Mouse (Mus musculus): ENCODE data around the gene Inafm1. TPM values are rescaled to one million over a fixed set of nuclear protein-coding genes. Genes with fewer than 3 reads are reported as not detected.
A peak's percentile ranks its signal among the peaks of the same experiment; 100 is the strongest.
"Not testable (repeated sequence)": the region's sequence is repeated elsewhere in the genome, so short reads cannot be mapped to it uniquely, and the experiment has no call there.

The Inafm1 gene
- total RNA-seq, 2 experiments from 2014 or later, result 4.3 TPM; not detected in 1

DNA sequence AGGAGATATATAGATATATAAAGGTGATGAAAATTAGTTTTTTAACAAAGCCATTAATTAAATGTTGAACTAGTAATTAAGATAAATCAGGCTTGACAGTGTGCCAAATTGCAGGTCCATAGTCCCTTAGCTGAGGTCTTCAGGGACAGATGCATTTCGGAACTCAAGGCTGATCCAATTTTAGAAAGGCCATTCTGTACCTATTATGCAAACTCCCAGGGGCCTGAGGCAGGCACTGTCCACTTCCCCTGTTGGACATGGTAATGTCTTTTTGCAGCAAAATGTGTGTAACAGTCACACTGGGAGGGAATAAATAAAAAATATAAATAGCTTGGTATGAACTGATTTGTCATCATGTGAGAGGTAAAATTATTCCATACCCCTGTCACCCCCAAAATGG lies 2.3 kb downstream of the Inafm1 start:
- ATAC-seq (replicated peaks; ENCODE audit: low FRiP score, poor library complexity, severe bottlenecking), result no peak

DNA sequence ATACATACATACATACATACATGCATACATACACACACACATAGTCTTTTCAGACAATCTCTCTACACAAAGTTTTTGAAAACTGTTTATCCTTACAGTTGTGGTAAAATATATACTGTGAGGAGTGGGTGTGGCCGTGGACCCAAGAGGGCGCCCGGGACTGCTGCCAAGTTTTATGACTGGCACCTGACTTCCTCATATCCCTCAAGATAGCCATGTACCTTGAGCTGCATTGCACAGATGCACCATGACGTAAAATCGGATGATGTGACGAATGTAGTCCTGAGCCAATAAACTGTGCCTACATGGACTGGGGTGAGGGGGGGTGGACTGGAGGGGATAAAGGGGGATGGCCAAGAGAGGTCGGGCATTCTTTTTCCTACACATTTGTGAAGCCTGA lies 6.8 kb downstream of the Inafm1 start:
- not testable (repeated sequence) for ATAC-seq (replicated peaks; ENCODE audit: low FRiP score, poor library complexity, severe bottlenecking)

DNA sequence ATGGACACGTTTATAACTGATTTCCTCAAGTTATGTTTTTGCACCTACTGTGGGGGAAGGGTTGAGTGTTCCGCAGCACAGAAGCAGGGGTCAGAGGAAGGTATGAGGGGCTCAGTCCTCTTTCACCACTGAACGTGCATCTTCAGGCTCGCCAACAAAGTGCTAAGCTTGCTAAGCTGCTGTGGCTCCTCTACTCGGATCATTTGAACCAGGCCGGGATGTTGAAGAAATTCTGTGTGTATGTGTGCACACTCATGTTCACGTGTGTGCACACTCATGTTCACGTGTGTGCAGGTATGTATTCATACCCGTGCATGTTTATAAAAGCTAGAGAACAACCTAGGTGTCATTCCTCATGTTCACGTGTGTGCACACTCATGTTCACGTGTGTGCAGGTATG lies 7.6 kb downstream of the Inafm1 start:
- ATAC-seq (replicated peaks; ENCODE audit: low FRiP score, poor library complexity, severe bottlenecking), result no peak

DNA sequence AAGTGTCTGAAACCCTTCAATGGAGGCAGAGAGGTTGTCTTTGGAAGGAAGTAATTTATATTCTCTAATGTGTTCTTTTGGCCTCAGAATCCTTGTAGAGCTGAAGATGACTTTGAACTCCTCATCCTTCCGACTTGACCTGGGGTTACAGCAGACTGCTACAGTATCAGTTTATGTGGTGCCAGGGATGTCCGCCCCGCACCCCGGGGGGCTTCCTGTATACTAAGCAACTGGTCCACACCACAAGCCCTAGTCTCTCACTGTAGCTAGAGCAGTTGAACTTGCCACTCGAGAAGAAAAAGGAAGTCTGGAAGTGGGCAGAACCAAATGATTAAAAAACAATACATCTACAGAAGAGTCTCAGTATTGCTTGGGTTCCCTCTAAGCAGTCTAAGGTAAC lies 9.6 kb downstream of the Inafm1 start:
- no peak for ATAC-seq (replicated peaks; ENCODE audit: low FRiP score, poor library complexity, severe bottlenecking)

DNA sequence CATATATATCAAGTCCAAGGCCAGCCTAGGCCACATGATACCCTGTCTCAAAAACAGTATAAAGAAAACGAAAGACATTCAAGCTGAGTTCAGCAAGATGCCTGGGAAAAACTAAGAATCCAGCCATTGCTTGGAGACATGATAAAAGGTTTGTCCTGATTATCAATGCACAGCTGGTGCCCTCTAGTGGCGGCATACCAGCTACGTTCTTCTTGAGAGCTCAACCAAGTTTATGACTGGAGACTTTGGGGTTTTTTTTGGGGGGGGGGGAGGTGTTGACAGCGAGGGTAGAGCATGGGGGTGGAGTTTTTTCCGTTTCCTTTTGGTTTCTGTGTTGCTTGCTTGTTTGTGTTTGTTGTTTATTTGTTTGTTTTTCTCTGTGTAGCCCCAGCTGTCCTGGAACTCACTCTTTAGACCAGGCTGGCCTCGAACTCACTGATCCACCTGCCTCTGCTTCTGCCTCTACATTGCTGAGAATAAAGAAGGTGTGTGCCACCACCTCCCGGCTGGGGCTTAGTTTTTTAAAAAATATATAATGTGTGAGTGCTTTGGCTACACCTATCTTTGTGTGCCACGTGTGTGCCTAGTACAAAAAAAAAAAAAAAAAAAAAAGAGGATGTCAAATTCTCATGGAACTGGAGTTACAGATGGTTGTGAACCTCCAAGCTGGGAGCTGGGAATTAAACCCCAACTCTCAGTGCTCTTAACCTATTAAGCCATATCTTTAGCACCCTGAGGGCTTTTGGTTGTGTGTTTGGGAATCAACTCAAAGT lies 10.2 kb downstream of the Inafm1 start:
- peak; percentile 82 for ATAC-seq (replicated peaks; ENCODE audit: low FRiP score, poor library complexity, severe bottlenecking)

DNA sequence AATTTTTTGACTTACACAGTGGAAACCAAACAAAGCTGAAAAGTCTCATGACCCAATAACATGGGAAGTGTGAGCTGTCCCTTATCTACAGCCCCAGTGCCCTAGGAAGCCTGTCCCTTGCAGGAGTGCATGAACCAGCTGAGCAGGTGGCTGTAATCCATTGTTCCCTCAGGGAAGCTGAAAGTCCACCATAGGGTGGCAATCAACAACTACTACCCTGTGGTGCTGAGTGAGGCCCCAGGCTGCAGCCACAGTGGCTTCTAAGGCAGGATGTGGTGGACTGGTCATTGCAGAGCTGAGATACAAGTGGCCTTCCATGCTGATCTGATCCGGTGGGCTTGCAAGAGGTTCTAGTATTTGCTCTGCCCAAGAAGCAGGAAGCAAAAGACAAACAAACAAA lies 12.3 kb downstream of the Inafm1 start:
- ATAC-seq (replicated peaks; ENCODE audit: low FRiP score, poor library complexity, severe bottlenecking), result no peak

DNA sequence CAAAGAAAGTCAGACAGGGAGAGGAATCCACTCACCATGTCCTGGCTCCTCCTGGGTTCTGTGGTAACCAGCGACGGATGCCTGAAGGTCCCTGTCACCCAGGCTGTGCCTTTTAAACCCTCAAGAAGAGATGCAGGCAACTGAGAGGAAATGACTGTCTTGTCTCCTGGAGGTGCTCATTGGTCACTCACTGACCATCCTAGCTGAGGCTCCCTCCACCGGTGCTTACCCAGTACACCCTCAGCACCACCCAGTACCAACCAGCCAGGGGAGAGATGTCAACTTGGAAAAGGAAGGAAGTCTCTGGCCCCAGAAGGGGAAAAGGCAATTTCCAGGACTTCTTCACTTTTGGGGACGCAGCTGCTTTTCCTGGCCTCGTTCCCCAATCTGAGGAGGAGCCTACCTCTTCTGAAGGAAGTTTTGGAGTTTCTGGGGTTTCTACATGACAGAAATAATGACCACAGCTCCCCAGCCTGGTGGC lies 14.3 kb downstream of the Inafm1 start, which contains the start of gene C5ar1:
Gene C5ar1 (minus strand): TSS at position 431 of the 481 bp plus-strand sequence.
- no peak for ATAC-seq (replicated peaks; ENCODE audit: low FRiP score, poor library complexity, severe bottlenecking)

DNA sequence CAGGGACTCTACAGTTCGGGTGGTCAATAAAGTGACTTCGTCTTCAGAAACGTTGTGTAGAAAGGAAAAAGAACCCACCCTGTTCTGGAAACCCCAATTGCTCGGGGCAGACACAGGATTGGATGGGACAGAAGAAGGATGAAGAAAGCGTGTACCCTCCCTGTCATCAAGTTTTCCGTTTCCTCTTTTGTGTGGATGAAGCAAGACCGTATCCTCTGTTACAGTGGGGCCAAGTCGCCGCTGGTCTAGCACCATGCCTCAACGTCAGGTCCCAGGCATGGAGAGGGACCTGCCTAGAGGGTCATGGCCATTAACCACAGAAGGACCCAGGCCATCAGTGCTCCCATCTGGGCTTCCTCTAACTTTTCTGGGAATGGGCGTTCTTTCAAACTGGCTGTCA lies 15.6 kb downstream of the Inafm1 start:
- no peak for ATAC-seq (replicated peaks; ENCODE audit: low FRiP score, poor library complexity, severe bottlenecking)

DNA sequence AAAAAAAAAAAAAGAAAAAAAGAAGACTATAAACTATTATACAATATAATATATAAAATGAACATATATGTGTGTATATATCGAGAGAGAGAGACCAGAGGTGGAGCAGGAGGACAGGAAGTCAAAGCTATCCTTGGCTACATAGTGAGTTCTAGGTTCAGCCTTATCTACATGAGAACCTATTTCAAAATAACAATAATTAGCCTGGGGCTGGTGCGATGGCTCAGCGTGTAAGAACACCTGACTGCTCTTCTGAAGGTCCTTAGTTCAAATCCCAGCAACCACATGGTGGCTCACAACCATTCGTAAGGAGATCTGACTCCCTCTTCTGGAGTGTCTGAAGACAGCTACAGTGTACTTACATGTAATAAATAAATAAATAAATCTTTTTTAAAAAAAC lies 17.5 kb downstream of the Inafm1 start:
- ATAC-seq (replicated peaks; ENCODE audit: low FRiP score, poor library complexity, severe bottlenecking), result not testable (repeated sequence)

DNA sequence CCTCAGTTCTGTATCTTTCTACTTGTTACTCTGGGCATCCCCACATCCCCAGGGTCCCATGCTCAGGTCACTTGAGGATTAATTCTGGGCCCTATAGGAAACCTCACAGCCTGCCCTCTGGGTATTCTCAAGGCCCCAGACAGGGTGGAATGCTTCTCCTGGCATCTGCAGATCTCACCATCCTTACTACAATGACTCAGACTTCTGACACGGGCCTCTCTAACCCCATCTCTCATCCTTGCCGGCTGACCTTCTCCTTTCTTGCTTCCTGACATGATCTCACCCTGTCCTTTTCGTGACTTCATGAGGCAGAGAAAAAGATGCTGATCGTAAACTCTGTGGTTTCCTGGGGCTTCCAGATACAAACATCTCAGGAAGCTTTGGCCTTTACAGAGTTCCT lies 19.2 kb downstream of the Inafm1 start:
- ATAC-seq (replicated peaks; ENCODE audit: low FRiP score, poor library complexity, severe bottlenecking), result no peak

DNA sequence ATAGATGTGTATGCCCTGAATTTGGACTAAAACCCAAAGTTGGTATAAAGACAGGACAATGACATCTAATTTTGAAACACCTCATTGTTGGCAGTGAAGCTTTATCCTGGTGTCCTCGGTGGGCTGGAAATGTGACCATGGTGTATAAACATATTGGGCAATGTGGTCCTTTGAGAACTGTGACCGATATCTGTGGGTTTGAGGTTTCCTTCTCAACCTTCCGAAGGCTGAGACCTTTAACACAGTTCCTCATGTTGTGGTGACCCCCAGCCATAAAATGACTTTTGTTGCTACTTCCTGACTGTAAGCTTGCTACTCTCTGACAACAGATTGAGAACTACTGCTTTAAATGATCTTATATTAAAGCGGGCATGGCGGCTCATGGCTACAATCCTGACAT lies 22.7 kb downstream of the Inafm1 start:
- ATAC-seq (replicated peaks; ENCODE audit: low FRiP score, poor library complexity, severe bottlenecking), result no peak

DNA sequence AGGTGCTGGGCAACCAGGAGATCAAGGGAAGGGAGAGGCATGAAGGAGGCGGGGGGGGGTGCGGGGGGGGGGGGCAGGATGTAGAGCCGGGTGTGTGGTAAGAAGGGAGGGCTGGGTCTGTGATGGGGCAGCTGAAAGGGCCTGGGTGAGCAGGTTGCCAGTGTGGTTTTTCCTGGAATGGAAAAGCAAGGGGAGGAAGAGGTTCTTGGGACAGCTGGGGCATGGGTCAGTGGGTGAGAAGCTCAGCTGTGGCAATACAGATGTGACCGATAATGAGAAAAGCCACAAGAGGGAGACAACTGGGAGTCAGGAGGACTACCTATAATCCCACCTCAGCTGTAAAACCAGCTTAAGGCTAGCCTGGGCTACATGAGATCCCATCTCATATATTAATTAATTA lies 27.5 kb downstream of the Inafm1 start:
- no peak for ATAC-seq (replicated peaks; ENCODE audit: low FRiP score, poor library complexity, severe bottlenecking)

DNA sequence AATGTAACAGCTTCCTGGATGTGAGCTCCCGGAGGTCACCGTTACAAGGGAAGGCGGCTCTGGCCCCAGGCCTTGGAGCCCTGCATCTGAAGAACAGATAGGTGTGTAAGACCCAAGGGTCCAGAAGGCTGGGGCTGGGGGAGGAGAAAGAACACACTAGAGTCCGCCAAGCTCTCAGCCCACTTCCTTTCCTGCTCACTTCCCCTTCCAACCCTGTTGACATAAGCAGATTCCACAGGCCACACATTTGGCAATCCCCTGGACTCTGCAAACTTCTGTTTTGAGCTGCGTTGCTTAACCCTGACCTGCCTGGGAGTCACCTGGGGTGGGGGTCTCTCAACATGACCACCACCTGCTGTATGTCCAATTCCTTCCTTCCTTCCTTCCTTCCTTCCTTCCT lies 29.4 kb downstream of the Inafm1 start, which contains the start of gene C5ar2:
Gene C5ar2 (minus strand): TSS at position 88 of the 400 bp plus-strand sequence.
- ATAC-seq (replicated peaks; ENCODE audit: low FRiP score, poor library complexity, severe bottlenecking), result no peak

DNA sequence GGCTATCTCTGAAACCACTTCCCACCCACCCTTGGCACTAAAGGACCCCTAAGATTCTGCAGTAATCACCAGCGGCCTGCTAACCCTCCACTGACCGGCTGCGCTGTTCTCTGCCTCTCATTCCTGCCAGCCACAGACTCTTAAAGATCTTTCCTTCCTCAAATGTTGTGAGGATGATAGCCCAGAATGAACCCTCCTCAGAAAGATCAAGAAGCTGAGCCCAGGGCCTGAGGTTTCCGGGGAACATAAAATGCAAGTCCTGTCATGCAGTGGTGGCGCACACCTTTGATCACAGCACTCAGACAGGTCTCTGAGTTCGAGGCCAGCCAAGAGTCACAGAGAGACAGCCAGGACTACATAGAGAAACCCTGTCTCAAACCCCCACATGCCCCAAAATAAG lies 31.2 kb downstream of the Inafm1 start:
- ATAC-seq (replicated peaks; ENCODE audit: low FRiP score, poor library complexity, severe bottlenecking), result no peak

DNA sequence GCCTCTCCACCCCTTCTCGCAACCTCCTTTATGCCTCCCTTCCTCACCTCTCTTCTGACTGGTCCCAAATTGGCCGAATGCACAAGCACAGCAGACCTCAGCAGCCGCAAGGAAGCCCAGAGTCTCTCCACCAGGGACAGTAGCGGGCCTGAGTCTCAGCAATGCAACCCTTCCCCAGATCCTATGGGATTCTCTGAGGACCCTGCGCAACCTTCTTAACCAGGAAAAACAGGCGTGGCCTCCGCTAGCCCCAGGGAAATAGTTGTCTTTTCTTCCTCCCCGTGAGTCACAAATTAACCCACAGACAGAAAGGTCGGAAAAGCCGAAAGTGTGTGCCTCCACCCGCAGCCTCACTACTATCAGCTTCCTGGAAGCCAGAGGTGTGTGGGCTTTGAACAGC lies 31.6 kb downstream of the Inafm1 start:
- no peak for ATAC-seq (replicated peaks; ENCODE audit: low FRiP score, poor library complexity, severe bottlenecking)

DNA sequence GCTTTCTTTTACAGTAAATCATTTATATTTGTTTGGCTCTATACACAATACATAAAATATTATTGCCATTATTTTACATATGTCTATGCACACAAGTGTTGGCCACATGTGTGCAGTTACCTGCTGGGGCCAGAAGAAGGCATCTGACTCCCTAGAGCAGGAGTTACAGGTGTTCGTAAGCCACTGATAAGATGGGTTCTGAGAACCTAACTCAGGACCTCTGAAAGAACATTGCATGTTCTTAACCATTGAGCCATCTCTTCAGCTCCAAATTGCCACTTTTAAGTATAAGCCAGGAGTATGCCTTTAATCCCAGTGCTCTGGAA lies 32.5 kb downstream of the Inafm1 start:
- no peak for ATAC-seq (replicated peaks; ENCODE audit: low FRiP score, poor library complexity, severe bottlenecking)

DNA sequence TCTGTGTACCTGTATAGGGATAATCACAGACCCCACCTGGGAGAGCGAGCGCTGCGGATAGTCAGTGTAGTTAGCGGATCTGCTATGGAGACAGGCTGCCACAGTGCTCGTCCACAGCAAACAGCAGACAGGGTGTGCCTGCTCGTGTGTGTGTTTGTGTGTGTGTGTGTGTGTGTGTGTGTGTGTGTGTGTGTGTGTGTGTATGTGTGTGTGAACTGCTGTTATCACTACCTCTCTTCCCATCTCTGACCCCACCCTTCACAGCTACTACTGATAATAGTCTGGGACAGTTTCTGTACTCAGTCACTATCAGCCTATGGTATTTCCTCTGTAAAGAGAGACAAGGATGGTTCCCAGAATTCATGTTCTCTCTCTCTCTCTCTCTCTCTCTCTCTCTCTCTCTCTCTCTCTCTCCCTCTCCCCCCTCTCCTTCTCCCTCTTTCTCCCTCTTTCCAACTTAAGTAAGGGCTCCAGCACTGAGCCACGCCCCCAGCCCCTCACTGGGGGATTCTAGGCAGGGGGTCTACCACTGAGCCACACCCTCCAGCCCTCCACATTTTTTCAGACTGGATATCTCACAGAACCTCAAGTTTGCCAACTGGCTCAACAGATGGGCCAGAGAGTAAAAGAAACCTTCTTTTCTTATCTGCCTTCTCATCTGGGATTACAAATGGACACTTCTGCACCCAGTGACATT lies 33.0 kb downstream of the Inafm1 start:
- ATAC-seq (replicated peaks; ENCODE audit: low FRiP score, poor library complexity, severe bottlenecking), result peak; percentile 50; the same call in 1 of the 2 replicates

DNA sequence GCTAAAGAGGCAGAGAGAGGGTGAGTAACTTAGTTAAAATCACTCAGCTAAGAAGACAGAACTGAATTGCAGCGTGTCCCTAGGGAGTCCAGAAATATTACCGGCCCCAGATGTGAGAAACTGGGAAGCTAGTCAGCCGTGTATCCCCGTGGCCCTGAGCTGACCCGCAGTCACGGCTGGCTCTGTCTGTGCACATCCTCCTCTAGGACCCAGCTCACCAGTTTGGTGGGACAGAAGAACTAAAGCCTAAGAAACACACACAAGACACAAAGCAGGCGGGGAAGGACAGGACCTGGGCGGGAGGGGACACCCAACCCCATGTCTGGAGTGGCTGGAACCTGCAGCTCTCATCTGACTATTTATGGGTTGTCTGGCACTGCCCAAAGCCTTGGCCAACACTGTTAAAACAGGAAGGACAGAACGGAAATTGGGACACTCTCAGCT lies 33.8 kb downstream of the Inafm1 start:
- ATAC-seq (replicated peaks; ENCODE audit: low FRiP score, poor library complexity, severe bottlenecking), result peak; percentile 40; the same call in 1 of the 2 replicates

DNA sequence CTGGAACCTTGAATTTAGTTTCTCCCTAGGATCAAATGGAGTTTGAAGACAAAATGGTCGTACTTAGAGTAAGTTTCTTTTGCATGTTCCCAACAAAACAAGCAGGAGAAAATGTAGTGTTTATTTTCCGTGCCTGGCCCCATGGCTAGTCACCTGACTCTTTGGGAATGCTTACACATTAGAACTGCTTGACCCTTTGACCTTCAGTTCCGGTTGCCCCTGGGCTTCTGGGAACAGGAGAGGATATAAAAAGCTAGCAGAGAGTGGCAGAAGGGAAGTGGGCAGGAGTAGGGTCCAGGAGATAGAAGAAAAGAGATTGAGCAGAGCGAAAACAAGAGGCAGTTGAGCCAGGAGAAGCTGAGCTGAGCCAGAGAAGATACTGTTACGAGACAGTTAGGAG lies 43.5 kb downstream of the Inafm1 start:
- ATAC-seq (replicated peaks; ENCODE audit: low FRiP score, poor library complexity, severe bottlenecking), result no peak
